Mouse (Mus musculus): ENCODE measurements around the gene Nlrp9a.

DNA sequence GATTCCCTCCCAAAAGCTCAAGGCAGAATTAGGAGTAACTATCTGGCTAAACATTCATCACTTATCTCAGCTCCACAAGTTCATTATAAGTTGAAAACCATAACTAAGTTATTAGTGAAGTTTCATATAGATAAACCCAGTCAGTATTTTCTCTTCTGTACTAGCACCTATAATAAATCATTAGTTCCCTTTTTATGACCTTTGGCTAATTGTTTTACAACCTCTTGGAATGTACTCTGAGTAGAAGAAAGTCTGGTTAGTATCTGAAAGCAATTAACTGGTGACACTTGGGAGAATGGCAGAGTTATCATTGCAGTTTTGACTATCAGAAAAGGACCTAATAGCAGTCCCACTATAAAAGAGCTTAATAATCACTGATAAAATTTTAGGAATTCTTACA, 54.3 kb downstream of the Nlrp9a start:
- no peak for TF ChIP-seq CTCF (IDR thresholded peaks at IDR 0.05)
- TF ChIP-seq POLR2A (IDR thresholded peaks at IDR 0.05; ENCODE audit: insufficient read depth, low read depth, low read length) = no peak

Measured in heart, adult 2 months (tissue).